Mouse (Mus musculus): ENCODE results near the gene Fbxo24.
"Not testable (repeated sequence)": the region's sequence is repeated elsewhere in the genome, so short reads cannot be mapped to it uniquely, and the experiment has no call there.

Gene Fbxo24

GRCm38 (mm10) chr5:137642886-137643285, 14.1 kb upstream of the Fbxo24 start:
- DNase-seq (ENCODE audit: low spot score in 2 of 2), result no peak

DNA sequence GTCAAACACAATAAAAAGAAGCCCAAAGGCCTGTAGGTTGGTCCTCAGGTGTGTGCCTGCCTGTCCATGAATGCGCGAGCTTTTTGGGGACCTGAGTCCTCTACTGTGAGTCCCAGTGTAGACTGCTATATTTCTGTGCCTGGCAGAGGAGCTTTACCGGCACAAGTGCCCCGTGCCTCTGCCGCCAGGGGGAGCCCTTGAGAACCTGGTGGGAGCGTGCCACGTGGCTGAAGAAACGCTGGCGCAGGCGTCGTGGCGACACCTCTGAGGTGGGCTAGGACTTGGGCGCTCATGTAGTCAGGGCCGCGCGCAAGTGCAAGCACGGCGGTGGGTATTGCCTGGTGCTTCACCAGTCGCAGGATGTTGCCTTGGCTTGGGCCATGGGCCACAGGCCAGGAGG, 12.3 kb upstream of the Fbxo24 start, which contains the start of gene Sap25:
Sap25 (plus strand) TSS at position 281 of the 400 bp plus-strand sequence.
- no peak for DNase-seq (ENCODE audit: low spot score in 2 of 2)

- no peak for DNase-seq (ENCODE audit: low spot score in 2 of 2)
Measured at GRCm38 (mm10) chr5:137639472-137639871, 10.7 kb upstream of the Fbxo24 start.

DNA sequence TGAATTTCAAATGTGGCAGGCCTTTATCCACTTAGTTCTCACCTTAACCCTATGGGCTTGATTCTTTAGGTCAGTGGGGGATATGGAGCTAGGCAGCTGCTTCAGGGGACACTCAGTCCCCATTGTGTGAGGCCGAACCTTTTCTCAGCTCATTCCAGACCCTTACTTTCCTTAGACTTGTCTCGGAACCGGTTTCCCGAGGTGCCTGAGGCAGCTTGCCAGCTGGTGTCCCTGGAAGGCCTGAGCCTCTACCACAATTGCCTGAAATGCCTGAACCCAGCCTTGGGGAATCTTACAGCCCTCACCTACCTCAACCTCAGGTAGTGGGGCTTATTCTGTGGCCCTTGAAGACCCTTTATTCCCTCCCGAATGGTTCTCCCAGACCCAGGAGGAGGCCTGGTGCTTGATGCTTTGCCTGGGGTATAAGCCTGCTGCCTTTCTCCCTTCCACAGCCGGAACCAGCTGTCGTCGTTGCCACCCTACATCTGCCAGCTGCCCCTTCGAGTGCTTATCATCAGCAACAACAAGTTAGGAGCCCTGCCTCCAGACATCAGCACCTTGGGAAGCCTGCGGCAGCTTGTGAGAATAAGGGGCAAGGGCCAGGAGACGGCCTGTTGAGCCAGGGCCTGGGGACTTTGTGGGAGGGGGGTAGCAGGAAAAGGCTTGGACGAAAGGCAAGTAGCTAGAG, 4.7 kb upstream of the Fbxo24 start:
- DNase-seq (ENCODE audit: low spot score in 2 of 2), result no peak

DNA sequence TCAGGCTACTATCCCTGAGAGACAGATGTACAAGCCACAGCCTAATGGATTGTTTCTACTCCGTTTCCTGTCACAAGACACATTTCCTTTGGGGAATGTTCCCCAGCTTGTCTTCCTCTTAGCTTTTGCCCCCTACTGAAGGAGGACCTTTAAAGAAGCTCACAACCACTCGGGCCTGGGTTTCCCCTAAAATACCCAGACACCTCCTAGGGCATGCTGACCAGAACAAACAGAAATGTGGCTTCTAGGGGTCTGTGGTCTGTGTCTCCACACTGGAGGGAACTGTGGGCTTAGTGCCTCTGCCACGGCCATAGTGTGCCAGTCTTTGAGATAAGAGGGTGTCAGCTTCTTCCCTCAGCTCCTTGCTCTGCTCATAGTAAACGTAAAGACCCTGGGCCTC, 2.8 kb upstream of the Fbxo24 start:
- DNase-seq (ENCODE audit: low spot score in 2 of 2), result no peak

GRCm38 (mm10) chr5:137631171-137631570, 2.4 kb upstream of the Fbxo24 start:
- peak in 1 of 2 experiments; percentile 31 for DNase-seq (ENCODE audit: low spot score in 2 of 2)

DNA sequence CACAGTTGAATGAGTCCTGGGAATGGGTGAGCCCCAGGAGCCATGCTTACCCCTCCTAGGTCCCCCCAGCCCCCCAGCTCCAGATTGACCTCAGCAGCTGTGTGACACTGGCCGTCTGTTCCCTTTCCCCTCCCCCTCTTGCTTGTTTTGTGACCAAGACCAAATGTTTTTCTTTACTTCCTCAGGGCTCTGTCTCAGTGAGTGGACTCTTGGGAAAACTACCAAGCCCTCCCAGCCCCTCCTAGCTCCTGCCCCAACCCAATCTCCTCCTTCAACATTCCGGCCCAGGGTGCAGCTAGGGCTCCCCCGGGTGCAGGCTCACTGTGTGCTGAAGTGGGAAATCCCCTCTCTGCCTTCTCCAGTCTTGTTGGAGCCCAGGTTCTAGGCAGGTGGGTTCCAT, 1.8 kb upstream of the Fbxo24 start:
- no peak for DNase-seq (ENCODE audit: low spot score in 2 of 2)

DNA sequence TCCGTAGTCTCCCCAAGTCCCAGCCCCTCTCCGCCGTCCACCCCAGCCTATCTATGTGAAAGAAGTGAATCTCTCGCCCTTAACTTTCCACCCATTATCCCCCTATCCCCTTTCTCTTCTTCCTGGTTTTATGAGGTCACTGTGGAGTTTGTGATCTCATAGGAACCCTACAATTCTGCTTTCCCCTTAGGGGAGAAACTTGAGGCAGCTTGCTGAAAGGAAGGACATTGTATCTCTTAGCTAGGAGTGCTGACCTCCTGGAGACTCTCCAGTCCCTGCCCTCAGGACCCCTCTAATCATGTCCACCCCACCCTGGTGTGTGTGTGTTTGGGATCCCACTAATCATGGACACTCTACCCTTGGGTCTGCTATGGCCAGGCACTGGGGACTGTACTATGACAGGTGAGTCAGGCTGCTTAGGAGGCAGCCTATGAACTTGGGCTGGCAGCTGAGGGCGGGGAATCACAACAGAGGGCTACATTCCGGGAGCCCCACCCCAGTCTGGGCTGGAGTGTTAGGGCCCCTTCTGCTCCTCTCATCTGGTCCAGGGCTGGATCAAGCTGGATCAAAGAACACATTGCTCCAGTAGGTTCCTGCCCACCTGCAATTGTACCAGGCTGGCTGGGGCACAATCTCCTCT, 1.2 kb upstream of the Fbxo24 start:
- no peak for DNase-seq (ENCODE audit: low spot score in 2 of 2)

- no peak for DNase-seq (ENCODE audit: low spot score in 2 of 2)
Measured at GRCm38 (mm10) chr5:137629306-137629721, 512 bp upstream of the Fbxo24 start.

GRCm38 (mm10) chr5:137627991-137628390, 811 bp downstream of the Fbxo24 start:
- peak in 1 of 2 experiments; percentile 27 for DNase-seq (ENCODE audit: low spot score in 2 of 2)

- no peak for DNase-seq (ENCODE audit: low spot score in 2 of 2)
Measured at GRCm38 (mm10) chr5:137623937-137624530, 4.8 kb downstream of the Fbxo24 start.

DNA sequence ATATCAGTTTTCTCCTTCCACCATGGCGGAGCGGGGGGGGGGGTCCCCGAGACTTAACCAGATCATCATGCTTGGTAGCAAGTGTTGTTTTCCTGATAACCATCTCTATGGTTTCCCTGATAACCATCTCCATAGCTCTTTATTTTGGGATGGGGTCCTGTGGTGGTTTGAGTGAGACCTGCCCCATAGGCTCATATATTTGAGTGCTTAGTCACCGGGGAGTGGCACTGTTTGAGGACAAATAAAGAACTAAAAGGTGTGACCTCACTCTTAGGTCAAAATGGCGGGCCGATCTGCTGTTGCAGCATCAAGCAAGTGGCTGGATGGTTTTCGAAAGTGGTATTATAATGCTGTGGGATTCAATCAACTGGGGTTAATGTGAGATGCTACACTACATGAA, 13.5 kb downstream of the Fbxo24 start:
- DNase-seq (ENCODE audit: low spot score in 2 of 2), result no peak

GRCm38 (mm10) chr5:137614921-137615320, 13.9 kb downstream of the Fbxo24 start:
- DNase-seq (ENCODE audit: low spot score in 2 of 2), result not testable (repeated sequence)

DNA sequence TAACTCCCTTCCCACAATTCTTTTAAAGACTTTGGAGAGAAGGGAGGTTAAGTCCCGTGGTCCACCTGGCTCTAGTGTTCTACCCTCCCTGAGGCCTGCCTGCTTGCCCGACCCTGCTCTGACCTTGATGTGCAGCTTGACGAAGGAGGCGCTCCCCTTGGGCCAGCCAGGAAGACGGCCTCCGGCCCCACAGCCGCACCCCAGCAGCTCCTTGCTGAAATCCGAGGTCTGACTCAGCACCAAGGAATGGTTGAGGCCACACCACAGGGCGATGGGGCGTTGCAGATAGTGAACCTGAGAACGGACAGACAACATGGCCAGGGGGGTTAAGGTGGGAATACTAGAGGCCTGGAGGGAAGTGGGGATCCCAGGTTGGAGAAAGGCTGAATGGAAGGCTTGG, 15.3 kb downstream of the Fbxo24 start, which contains the start of gene Pcolce:
Pcolce (minus strand) TSS at position 235 of the 400 bp plus-strand sequence.
- DNase-seq (ENCODE audit: low spot score in 2 of 2), result no peak

DNA sequence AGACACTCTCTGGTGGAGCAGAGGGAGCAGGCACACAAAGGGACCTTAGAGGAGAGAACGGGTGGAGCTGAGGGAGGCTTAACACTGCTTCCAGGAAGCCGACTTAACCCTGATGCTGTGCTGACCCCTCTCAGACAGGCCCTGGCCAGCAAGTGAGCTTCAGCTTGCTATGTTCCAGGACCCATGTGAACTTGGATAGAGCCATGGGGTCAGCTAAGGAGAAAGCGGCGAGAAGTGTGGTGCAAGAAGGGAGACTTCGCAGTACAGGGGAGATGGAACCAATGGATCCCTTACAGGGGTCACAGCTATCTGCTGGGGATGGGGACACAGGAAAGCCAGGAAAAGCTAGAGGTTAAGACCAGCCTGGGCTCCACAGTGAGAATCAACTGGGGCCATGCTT, 15.7 kb downstream of the Fbxo24 start:
- no peak for DNase-seq (ENCODE audit: low spot score in 2 of 2)

- no peak for DNase-seq (ENCODE audit: low spot score in 2 of 2)
Measured at GRCm38 (mm10) chr5:137611245-137611602, 17.6 kb downstream of the Fbxo24 start.

- no peak for DNase-seq (ENCODE audit: low spot score in 2 of 2)
Measured at GRCm38 (mm10) chr5:137610548-137611244, 18.1 kb downstream of the Fbxo24 start.

DNA sequence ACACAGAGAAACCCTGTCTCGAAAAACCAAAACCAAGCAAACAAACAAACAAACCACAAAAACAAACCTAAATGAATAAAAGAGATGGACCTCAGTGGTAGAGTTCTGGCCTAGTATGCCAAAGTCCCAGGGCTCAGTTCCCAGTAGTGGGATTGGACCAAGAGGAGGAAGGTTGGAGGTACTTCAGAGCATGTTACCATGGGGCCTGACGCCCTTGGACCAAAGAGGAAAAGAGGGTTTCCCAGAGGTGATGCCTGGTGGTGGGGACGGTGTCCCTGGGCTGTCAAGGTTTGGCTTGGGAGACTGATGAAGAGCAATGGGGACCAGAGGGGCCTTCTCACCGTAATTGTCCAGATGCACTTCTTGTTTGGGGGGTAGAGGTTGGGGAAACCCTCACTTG, 18.7 kb downstream of the Fbxo24 start:
- no peak for DNase-seq (ENCODE audit: low spot score in 2 of 2)

DNA sequence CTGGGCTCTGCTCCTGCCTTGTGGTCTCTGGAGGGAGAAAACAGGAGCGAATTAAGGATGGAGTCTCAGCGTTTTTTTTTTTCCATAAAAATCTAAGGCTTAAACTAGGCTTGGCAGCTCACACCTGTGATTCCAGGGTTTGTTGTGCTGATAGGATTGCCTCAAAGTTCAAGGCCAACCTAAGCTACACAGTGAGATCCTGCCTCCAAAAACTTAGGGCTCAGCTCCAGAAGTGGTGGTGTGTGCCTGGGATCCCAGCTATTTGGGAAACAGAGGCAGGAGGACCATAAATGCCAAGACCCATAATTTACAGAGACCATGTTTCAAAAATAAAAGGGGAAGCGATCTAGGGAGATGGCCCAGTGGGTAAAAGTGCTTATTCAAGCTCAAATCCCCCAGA, 19.5 kb downstream of the Fbxo24 start:
- no peak for DNase-seq (ENCODE audit: low spot score in 2 of 2)

DNA sequence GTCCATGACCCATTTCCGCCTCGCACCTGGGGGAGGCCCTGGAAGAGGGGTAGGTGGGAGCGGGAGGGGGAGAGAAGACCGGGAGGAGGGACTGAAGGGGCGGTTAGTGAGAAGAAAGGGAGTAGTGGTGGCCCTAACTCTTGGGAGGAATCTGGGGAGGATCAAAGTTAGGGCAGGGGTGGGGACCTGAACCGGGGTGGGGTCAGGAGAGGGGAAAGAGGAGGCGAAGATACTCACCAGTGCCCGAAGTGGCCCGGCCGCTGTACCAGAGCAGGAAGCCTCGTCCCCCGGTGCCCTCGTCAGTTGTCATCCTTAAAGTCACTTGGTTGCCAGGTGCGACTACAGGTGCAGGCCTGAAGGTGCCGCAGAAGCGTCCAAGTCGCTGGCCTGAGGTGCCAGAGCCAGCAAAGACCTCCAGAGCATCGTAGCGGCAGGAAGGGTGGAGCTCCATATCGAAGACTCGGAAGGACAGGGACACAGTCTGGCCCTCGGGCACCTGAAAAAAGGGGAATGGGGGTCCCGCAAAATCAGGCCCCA, 20.1 kb downstream of the Fbxo24 start:
- no peak for DNase-seq (ENCODE audit: low spot score in 2 of 2)

DNA sequence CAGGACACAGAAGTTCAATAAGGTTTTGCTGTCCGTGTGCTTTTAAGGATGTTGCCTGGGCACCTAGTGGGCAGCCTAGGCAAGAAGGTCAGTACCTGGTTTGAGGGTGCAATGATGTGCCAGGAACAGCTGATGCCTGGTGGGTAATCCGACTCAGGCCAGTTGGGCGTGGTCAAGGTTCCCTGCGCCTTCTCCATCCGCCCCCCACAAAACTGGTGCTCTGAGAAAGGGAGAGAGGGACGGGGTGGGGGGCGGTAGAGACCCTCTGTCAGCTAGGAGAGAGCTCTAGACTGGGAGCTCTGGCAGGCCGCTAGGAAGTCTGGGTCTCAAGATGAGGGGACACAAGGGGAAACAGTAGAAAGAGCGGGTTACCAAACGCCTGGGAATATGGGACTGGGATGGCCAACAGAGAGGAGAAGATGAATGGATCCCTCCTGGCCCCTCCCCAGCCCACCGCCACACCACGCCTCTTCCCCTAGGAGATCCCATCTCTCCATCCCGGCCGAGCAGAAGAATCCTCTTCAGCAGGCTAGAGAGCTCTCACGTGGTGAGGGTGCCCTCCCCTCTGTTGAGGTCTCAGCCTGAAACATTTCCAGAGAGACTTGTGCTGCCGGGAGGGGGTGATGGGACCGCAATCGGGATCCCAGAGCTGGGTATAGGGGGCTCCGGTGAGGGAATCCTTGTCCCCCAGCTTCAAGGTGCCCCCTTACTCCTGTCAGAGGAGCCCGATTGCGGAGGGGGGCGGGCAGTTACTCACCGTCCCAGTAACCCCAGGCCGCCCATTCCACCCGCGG, 20.7 kb downstream of the Fbxo24 start:
- DNase-seq (ENCODE audit: low spot score in 2 of 2), result no peak

All from frontal cortex, postnatal 36 days (tissue).